Mouse (Mus musculus) erythroblast, embryonic 14.5 days (primary cell): ENCODE data around the gene Chchd6.

ENCODE experiments used
- GATA1 ChIP-seq: IDR thresholded peaks from 2 replicates; pipeline ENCODE4 v1.6.1; 2012; ENCODE audit warnings: low read length, inconsistent platforms, mixed read lengths
- TAL1 ChIP-seq: IDR thresholded peaks from 3 replicates; pipeline ENCODE4 v1.6.1; 2012; ENCODE audit warnings: low read length, inconsistent platforms, mixed read lengths

GRCm38 (mm10) chr6:89490369-89490768, 105.1 kb downstream of the Chchd6 start:
- TF ChIP-seq GATA1 (no peak), TAL1 (no peak)
